Mouse (Mus musculus) liver, embryonic 16.5 days (tissue): ENCODE measurements around the gene Abcb8. TPM values are rescaled to one million over a fixed set of nuclear protein-coding genes. Genes with fewer than 3 reads are reported as not detected.
A peak's percentile ranks its signal among the peaks of the same experiment; 100 is the strongest.

Experiments used
- ATAC-seq: fragments of 200-750 bp; cut with Nextera tagmentation; 2 replicates; pipeline ENCODE4 v1.8.0; 2017; ENCODE audit warnings: low read depth, mild to moderate bottlenecking, moderate number of reproducible peaks, moderate library complexity
- H3K27ac ChIP-seq: fragments of 300-500 bp; sonication (generic); 2 replicates; pipeline ENCODE4 v1.5.1; 2014; ENCODE audit warnings: mild to moderate bottlenecking, low read length
- H3K27me3 ChIP-seq: fragments of 300-500 bp; sonication (generic); 2 replicates; pipeline ENCODE4 v1.6.1; 2014; ENCODE audit warnings: low read depth, low read length, mixed read lengths; ENCODE audit not compliant: control insufficient read depth, insufficient read depth
- H3K36me3 ChIP-seq: fragments of 300-500 bp; sonication (generic); 2 replicates; pipeline ENCODE4 v1.6.1; 2014; ENCODE audit warnings: mild to moderate bottlenecking; ENCODE audit not compliant: control insufficient read depth, insufficient read depth
- H3K4me1 ChIP-seq: fragments of 300-500 bp; sonication (generic); 2 replicates; pipeline ENCODE4 v1.6.1; 2014; ENCODE audit warnings: low read depth, low read length, mixed read lengths; ENCODE audit not compliant: control insufficient read depth
- H3K4me2 ChIP-seq: fragments of 300-500 bp; sonication (generic); 2 replicates; pipeline ENCODE4 v1.6.1; 2014; ENCODE audit warnings: low read depth, low read length, mixed read lengths
- H3K4me3 ChIP-seq: fragments of 300-500 bp; sonication (generic); 2 replicates; pipeline ENCODE4 v1.5.1; 2014; ENCODE audit warnings: low read depth, mild to moderate bottlenecking, low read length
- H3K9ac ChIP-seq: fragments of 300-500 bp; sonication (generic); 2 replicates; pipeline ENCODE4 v1.6.1; 2014; ENCODE audit warnings: low read depth, low read length
- H3K9me3 ChIP-seq: fragments of 300-500 bp; sonication (generic); replicated peaks from 2 replicates; pipeline ENCODE4 v1.6.1; 2016; ENCODE audit warnings: low read length; ENCODE audit not compliant: control insufficient read depth
- WGBS: fragments of 180-500 bp; shearing (Covaris S2); extraction: QIAGEN DNeasy Blood & Tissue Kit; methylation state at CpG from one replicate; pipeline ENCODE4 v1.1.7; 2014; ENCODE audit not compliant: insufficient replicate concordance; 5-methylcytosine and 5-hydroxymethylcytosine counted together
- polyA plus RNA-seq: library from polyadenylated mRNA; unstranded; fragments of >200 nt; fragmentation: Nextera tagmentation; extraction: Ambion mirVana; gene quantifications from 2 replicates; pipeline ENCODE4 v1.2.1, GENCODE M21; 2015

The Abcb8 gene
- polyA plus RNA-seq, result 29.6 TPM in 2 replicates

GRCm38 (mm10) chr5:24393392-24393997, at the start of gene Abcb8:
Abcb8 (plus strand) TSS chr5:24393663.
- no peak for ATAC-seq
- Histone ChIP-seq H3K9me3 (no peaks in the 10 kb centered on the region), H3K36me3 (no peaks in the 10 kb centered on the region), H3K9ac (peak within 1 kb of the TSS; percentile 67), H3K4me1 (peaks cover 16% of the 10 kb centered on the region), H3K4me3 (peak within 1 kb of the TSS; percentile 75), H3K4me2 (peak within 1 kb of the TSS; percentile 87), H3K27me3 (no peaks in the 10 kb centered on the region; the same call in 1 of the 2 replicates), H3K27ac (peak within 1 kb of the TSS; percentile 84)
- 8% methylated on average over 7 of the region's 7 CpGs for WGBS

GRCm38 (mm10) chr5:24343977-24344436, 49.5 kb upstream of the Abcb8 start:
- Histone ChIP-seq H3K4me1 (peaks cover 38% of the 10 kb centered on the region), H3K4me3 (no peak overlapping the region), H3K27me3 (peaks cover 12% of the 10 kb centered on the region), H3K36me3 (no peaks in the 10 kb centered on the region), H3K27ac (no peak overlapping the region), H3K9ac (no peak overlapping the region), H3K4me2 (no peak overlapping the region), H3K9me3 (no peaks in the 10 kb centered on the region)
- 10% methylated on average over 2 of the region's 2 CpGs for WGBS
- ATAC-seq, result peak; percentile 58

- H3K9me3 ChIP-seq, result no peaks in the 10 kb centered on the region
- ATAC-seq, result no peak
- H3K9ac ChIP-seq, result no peak overlapping the region
- 18% methylated on average over 12 of the region's 12 CpGs for WGBS
- no peak overlapping the region for H3K27ac ChIP-seq
- no peaks in the 10 kb centered on the region for H3K36me3 ChIP-seq
- no peak overlapping the region for H3K4me2 ChIP-seq
- H3K4me1 ChIP-seq, result peaks cover 39% of the 10 kb centered on the region
- peaks cover 18% of the 10 kb centered on the region for H3K27me3 ChIP-seq
- H3K4me3 ChIP-seq, result no peak overlapping the region
These were observed 48.9 kb upstream of the Abcb8 start for GRCm38 (mm10) chr5:24344477-24345051.

GRCm38 (mm10) chr5:24346313-24346712, 47.1 kb upstream of the Abcb8 start:
- no peak overlapping the region for H3K9ac ChIP-seq
- peaks cover 35% of the 10 kb centered on the region for H3K27me3 ChIP-seq
- no peak overlapping the region for H3K4me2 ChIP-seq
- no peak overlapping the region for H3K27ac ChIP-seq
- no peaks in the 10 kb centered on the region for H3K36me3 ChIP-seq
- H3K4me3 ChIP-seq, result no peak overlapping the region
- ATAC-seq, result peak; percentile 45
- H3K4me1 ChIP-seq, result peaks cover 41% of the 10 kb centered on the region
- H3K9me3 ChIP-seq, result no peaks in the 10 kb centered on the region
- 27% methylated on average over 7 of the region's 7 CpGs for WGBS

- 58% methylated on average over 7 of the region's 7 CpGs for WGBS
- H3K36me3 ChIP-seq, result no peaks in the 10 kb centered on the region
- H3K27me3 ChIP-seq, result peaks cover 45% of the 10 kb centered on the region
- no peak for ATAC-seq
- no peak overlapping the region for H3K27ac ChIP-seq
- H3K9me3 ChIP-seq, result no peaks in the 10 kb centered on the region
- peaks cover 47% of the 10 kb centered on the region for H3K4me1 ChIP-seq
- no peak overlapping the region for H3K4me2 ChIP-seq
- H3K4me3 ChIP-seq, result no peak overlapping the region
- H3K9ac ChIP-seq, result no peak overlapping the region
These were observed 46.1 kb upstream of the Abcb8 start for GRCm38 (mm10) chr5:24347186-24347875.

- no peak overlapping the region for H3K9ac ChIP-seq
- peak overlapping the region; percentile 45 for H3K4me3 ChIP-seq
- peak overlapping the region; percentile 65 for H3K4me2 ChIP-seq
- no peaks in the 10 kb centered on the region for H3K36me3 ChIP-seq
- H3K9me3 ChIP-seq, result no peaks in the 10 kb centered on the region
- H3K4me1 ChIP-seq, result peaks cover 42% of the 10 kb centered on the region
- H3K27ac ChIP-seq, result no peak overlapping the region
- ATAC-seq, result peak; percentile 66
- H3K27me3 ChIP-seq, result peaks cover 53% of the 10 kb centered on the region
- under 1% methylated on average over 41 of the region's 41 CpGs for WGBS
These were observed 45.3 kb upstream of the Abcb8 start for GRCm38 (mm10) chr5:24348128-24348527.

GRCm38 (mm10) chr5:24348546-24348945, 44.9 kb upstream of the Abcb8 start:
- 1% methylated on average over 30 of the region's 30 CpGs for WGBS
- no peaks in the 10 kb centered on the region for H3K36me3 ChIP-seq
- H3K27ac ChIP-seq, result no peak overlapping the region
- peaks cover 38% of the 10 kb centered on the region for H3K4me1 ChIP-seq
- H3K9me3 ChIP-seq, result no peaks in the 10 kb centered on the region
- H3K27me3 ChIP-seq, result peaks cover 58% of the 10 kb centered on the region
- no peak overlapping the region for H3K9ac ChIP-seq
- peak overlapping the region; percentile 45 for H3K4me3 ChIP-seq
- ATAC-seq, result no peak
- H3K4me2 ChIP-seq, result peak overlapping the region; percentile 65

- H3K4me3 ChIP-seq, result no peak overlapping the region
- peaks cover 22% of the 10 kb centered on the region for H3K4me1 ChIP-seq
- peaks cover 68% of the 10 kb centered on the region for H3K27me3 ChIP-seq
These were observed 43.4 kb upstream of the Abcb8 start for GRCm38 (mm10) chr5:24350073-24350472.

More at GRCm38 (mm10) chr5:24350073-24350472, 43.4 kb upstream of the Abcb8 start:
- Histone ChIP-seq H3K27ac (no peak overlapping the region), H3K36me3 (no peaks in the 10 kb centered on the region), H3K9me3 (no peaks in the 10 kb centered on the region), H3K4me2 (no peak overlapping the region), H3K9ac (no peak overlapping the region)
- 61% methylated on average over 3 of the region's 3 CpGs for WGBS
- no peak for ATAC-seq
